Mouse (Mus musculus): ENCODE measurements at regions not wholly inside any gene's neighbourhood (a gene's known extent, or its start where the extent isn't known, plus 50 kb on each side); places are given as distances from the start of the nearest gene placed in this dataset.

GRCm38 (mm10) chr12:77594092-77594491 is 356.2 kb downstream of the Fut8 start:
- no peak for TF ChIP-seq POLR2A (IDR thresholded peaks at IDR 0.05; ENCODE audit: control insufficient read depth, extremely low read depth, insufficient read depth, low read length, poor library complexity)
- TF ChIP-seq CTCF (IDR thresholded peaks at IDR 0.05; ENCODE audit: borderline replicate concordance, control insufficient read depth, extremely low read depth, insufficient read depth, low read length, poor library complexity) = no peak
